Mouse (Mus musculus): ENCODE measurements around the gene Dis3l2.

- no peak for TF ChIP-seq CTCF (IDR thresholded peaks at IDR 0.05)
- no peak for TF ChIP-seq EP300 (IDR thresholded peaks at IDR 0.05)
These were observed 273.4 kb downstream of the Dis3l2 start for GRCm38 (mm10) chr1:86977018-86977417.

Measured in lung, postnatal 0 days (tissue).